Mouse (Mus musculus) kidney, embryonic 16.5 days (tissue): ENCODE results near the gene Rad51d. TPM values are rescaled to one million over a fixed set of nuclear protein-coding genes. Genes with fewer than 3 reads are reported as not detected.

Experiments used
- ATAC-seq: fragments of 200-750 bp; cut with Nextera tagmentation; 2 replicates; pipeline ENCODE4 v1.8.0; 2017; ENCODE audit warnings: moderate TSS enrichment; ENCODE audit not compliant: low FRiP score, low TSS enrichment
- H3K27ac ChIP-seq: fragments of 300-500 bp; sonication (generic); 2 replicates; pipeline ENCODE4 v1.5.1; 2014; ENCODE audit warnings: low read length
- H3K27me3 ChIP-seq: fragments of 300-500 bp; sonication (generic); 2 replicates; pipeline ENCODE4 v1.6.1; 2014; ENCODE audit warnings: low read length, control low read depth, mixed read lengths; ENCODE audit not compliant: insufficient read depth
- H3K36me3 ChIP-seq: fragments of 300-500 bp; sonication (generic); 2 replicates; pipeline ENCODE4 v1.6.1; 2014; ENCODE audit warnings: low read length, control low read depth, mixed read lengths; ENCODE audit not compliant: insufficient read depth
- H3K4me1 ChIP-seq: fragments of 300-500 bp; sonication (generic); 2 replicates; pipeline ENCODE4 v1.6.1; 2014; ENCODE audit warnings: low read length, control low read depth, mixed read lengths; ENCODE audit not compliant: insufficient read depth
- H3K4me2 ChIP-seq: fragments of 300-500 bp; sonication (generic); replicated peaks from 2 replicates; pipeline ENCODE4 v1.6.1; 2014; ENCODE audit warnings: low read depth, low read length
- H3K4me3 ChIP-seq: fragments of 300-500 bp; sonication (generic); 2 replicates; pipeline ENCODE4 v1.5.1; 2014; ENCODE audit warnings: mild to moderate bottlenecking, low read length
- H3K9ac ChIP-seq: fragments of 300-500 bp; sonication (generic); replicated peaks from 2 replicates; pipeline ENCODE4 v1.6.1; 2014; ENCODE audit warnings: low read length
- H3K9me3 ChIP-seq: fragments of 300-500 bp; sonication (generic); 2 replicates; pipeline ENCODE4 v1.6.1; 2016; ENCODE audit warnings: low read length, control low read depth
- WGBS: fragments of 180-500 bp; shearing (Covaris S2); extraction: QIAGEN DNeasy Blood & Tissue Kit; methylation state at CpG from one replicate; pipeline ENCODE4 v1.1.7; 2014; 5-methylcytosine and 5-hydroxymethylcytosine counted together
- polyA plus RNA-seq: library from polyadenylated mRNA; unstranded; fragments of >200 nt; fragmentation: Nextera tagmentation; extraction: Ambion mirVana; gene quantifications from 2 replicates; pipeline ENCODE4 v1.2.1, GENCODE M21; 2015

The Rad51d gene
- polyA plus RNA-seq, 1 experiment from 2014 or later: 13.8 TPM

GRCm38 (mm10) chr11:82899720-82900119 lies 9.3 kb upstream of the Rad51d start:
- H3K4me3 ChIP-seq: no peak overlapping the region
- 97% methylated on average over 5 of the region's 5 CpGs for WGBS
- H3K27ac ChIP-seq: no peak overlapping the region
- no peak for ATAC-seq
- H3K4me2 ChIP-seq: no peak overlapping the region
- H3K27me3 ChIP-seq: no peaks in the 10 kb centered on the region
- H3K4me1 ChIP-seq: no peaks in the 10 kb centered on the region
- H3K36me3 ChIP-seq: peaks cover 53% of the 10 kb centered on the region
- H3K9ac ChIP-seq: no peak overlapping the region
- no peaks in the 10 kb centered on the region for H3K9me3 ChIP-seq

DNA sequence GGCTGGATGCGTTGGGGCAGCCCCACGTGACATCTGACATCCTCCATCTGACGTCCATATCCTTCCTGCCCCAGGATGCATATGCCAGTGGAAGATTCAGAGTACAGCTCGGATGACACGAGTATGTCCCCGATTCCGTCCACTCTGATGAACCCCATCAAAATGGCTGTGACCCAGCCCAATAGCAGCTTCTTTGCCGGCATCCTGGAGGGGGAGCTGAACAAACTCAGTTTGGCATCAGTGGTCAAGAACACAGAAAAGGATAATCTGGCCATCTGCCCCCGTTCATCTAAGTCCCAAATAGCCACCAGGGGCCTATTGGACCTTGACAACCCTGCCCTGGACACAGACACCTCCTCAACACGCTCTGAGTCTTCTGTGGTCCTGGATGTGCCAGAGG lies 7.1 kb upstream of the Rad51d start:
- Histone ChIP-seq H3K4me1 (no peaks in the 10 kb centered on the region), H3K4me3 (no peak overlapping the region), H3K36me3 (peaks cover 30% of the 10 kb centered on the region), H3K27me3 (no peaks in the 10 kb centered on the region), H3K9ac (no peak overlapping the region), H3K27ac (no peak overlapping the region), H3K9me3 (no peaks in the 10 kb centered on the region), H3K4me2 (no peak overlapping the region)
- 76% methylated on average over 10 of the region's 10 CpGs for WGBS
- ATAC-seq: no peak

DNA sequence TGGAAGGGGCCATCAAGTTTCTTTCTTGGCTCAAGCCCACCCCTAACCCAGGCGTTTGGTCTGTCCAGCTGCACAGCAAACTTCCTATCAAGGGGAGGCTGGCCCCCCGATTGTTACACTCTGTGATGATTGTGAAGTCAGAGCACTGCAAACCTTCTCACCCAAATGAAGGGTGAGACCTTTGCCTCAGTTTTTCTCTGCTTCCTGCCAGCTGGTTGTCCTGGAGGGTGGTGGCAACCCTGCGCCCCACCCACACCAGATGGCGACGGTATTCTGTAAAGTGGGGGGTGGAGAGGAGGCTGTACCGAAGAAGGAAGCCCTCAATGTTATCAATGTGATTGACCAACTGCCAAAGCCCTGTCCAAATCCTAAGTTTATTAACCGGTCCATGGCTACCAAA lies 1.5 kb upstream of the Rad51d start, which contains the start of gene Fndc8:
Fndc8 (plus strand) TSS at position 189 of the 400 bp plus-strand sequence.
- Histone ChIP-seq H3K4me2 (no peak within 1 kb of the TSS), H3K36me3 (no peaks in the 10 kb centered on the region), H3K27ac (no peak within 1 kb of the TSS), H3K9me3 (no peaks in the 10 kb centered on the region), H3K27me3 (peaks cover 8% of the 10 kb centered on the region; the same call in 1 of the 2 replicates), H3K4me3 (no peak within 1 kb of the TSS), H3K4me1 (peaks cover 17% of the 10 kb centered on the region), H3K9ac (0 out of 2 replicates have a peak within 1 kb of the TSS, but pooled peaks have one; percentile 31)
- ATAC-seq: no peak
- WGBS: 44% methylated on average over 7 of the region's 7 CpGs

DNA sequence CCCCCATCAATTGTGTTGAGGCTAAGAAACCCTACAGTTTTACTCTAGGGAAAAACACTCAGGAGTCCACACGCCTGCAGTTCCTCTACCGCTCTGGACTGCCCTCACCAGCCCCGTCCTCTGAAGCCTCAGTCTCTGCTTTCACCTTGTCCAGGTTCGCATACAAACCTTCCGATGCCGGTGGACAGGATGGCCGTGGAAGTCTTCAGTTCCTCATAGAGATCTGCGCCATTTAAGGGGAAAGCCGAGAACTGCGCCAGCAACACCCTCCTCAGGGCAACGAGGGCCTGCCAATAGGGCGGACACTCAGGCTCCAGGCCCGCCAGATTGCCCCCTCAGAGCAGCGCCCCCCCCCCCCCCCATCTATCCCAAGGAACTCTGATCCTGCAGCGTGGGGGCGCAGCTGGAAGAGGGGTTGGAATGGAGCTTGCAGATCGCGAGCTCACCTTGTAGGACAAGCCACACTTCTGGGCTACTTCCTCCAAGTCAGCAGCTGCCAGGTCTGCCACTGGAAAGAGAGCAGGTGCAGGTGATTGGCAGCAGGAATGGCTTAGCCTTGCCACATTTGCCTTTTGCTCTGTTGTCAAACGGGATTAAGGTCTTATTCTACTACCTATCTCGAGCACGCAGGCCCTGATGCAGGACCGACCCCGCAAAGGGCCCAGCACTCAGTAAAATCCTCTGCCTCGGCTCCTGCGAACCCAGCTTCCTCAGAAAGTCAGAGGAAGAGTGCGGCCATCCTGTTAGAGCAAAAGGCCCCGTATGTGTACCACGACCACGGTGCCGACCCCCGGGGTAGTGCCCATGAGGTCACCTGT lies 681 bp downstream of the Rad51d start:
- Histone ChIP-seq H3K4me1 (peaks cover 17% of the 10 kb centered on the region), H3K36me3 (no peaks in the 10 kb centered on the region), H3K9me3 (no peaks in the 10 kb centered on the region), H3K27me3 (peaks cover 8% of the 10 kb centered on the region; the same call in 1 of the 2 replicates), H3K9ac (peak overlapping the region; percentile 80), H3K4me2 (peak overlapping the region; percentile 79), H3K27ac (peak overlapping the region; percentile 52), H3K4me3 (peak overlapping the region; percentile 67)
- 7% methylated on average over 31 of the region's 31 CpGs for WGBS
- peak; percentile 47 for ATAC-seq

- no peak overlapping the region for H3K27ac ChIP-seq
- H3K4me2 ChIP-seq: peak overlapping the region; percentile 79; the same call in 1 of the 2 replicates
Measured at GRCm38 (mm10) chr11:82888491-82888946, 1.9 kb downstream of the Rad51d start.

DNA sequence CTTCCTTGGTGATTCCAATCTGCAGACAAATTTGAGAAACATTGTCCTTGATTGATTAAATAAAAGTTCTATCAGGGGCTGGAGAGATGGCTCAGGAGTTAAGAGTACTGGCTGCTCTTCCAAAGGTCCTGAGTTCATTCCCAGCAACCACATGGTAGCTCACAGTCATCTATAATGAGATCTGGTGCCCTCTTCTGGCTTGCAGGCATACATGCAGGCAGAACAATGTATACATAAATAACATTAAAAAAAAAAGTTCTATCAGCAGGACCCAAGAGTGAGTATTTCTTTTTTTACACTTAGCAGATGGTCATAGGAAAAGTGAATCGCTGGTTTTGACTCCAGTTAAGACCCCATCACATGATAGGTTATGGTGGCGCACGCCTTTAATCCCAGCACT lies 3.9 kb downstream of the Rad51d start:
- no peak for ATAC-seq
- Histone ChIP-seq H3K36me3 (no peaks in the 10 kb centered on the region), H3K9ac (no peak overlapping the region), H3K27me3 (peaks cover 6% of the 10 kb centered on the region; the same call in 1 of the 2 replicates), H3K4me3 (no peak overlapping the region), H3K4me2 (no peak overlapping the region), H3K9me3 (no peaks in the 10 kb centered on the region), H3K4me1 (peaks cover 17% of the 10 kb centered on the region), H3K27ac (no peak overlapping the region)
- WGBS: 85% methylated on average over 3 of the region's 3 CpGs

More at GRCm38 (mm10) chr11:82888491-82888946, 1.9 kb downstream of the Rad51d start:
- peaks cover 8% of the 10 kb centered on the region; the same call in 1 of the 2 replicates for H3K27me3 ChIP-seq
- 49% methylated on average over 10 of the region's 10 CpGs for WGBS
- H3K4me3 ChIP-seq: 0 out of 2 replicates have a peak overlapping the region, but pooled peaks have one; percentile 67
- no peaks in the 10 kb centered on the region for H3K9me3 ChIP-seq
- H3K36me3 ChIP-seq: no peaks in the 10 kb centered on the region
- peak; percentile 26; the same call in 1 of the 2 replicates for ATAC-seq
- H3K4me1 ChIP-seq: peaks cover 17% of the 10 kb centered on the region
- H3K9ac ChIP-seq: peak overlapping the region; percentile 42; the same call in 1 of the 2 replicates

GRCm38 (mm10) chr11:82883180-82883579 lies 7.2 kb downstream of the Rad51d start:
- no peak for ATAC-seq
- Histone ChIP-seq H3K9ac (no peak overlapping the region), H3K27ac (no peak overlapping the region), H3K27me3 (no peaks in the 10 kb centered on the region), H3K4me2 (no peak overlapping the region), H3K4me3 (no peak overlapping the region), H3K4me1 (peaks cover 1% of the 10 kb centered on the region), H3K36me3 (peaks cover 9% of the 10 kb centered on the region), H3K9me3 (no peaks in the 10 kb centered on the region)
- WGBS: 49% methylated on average over 8 of the region's 8 CpGs

DNA sequence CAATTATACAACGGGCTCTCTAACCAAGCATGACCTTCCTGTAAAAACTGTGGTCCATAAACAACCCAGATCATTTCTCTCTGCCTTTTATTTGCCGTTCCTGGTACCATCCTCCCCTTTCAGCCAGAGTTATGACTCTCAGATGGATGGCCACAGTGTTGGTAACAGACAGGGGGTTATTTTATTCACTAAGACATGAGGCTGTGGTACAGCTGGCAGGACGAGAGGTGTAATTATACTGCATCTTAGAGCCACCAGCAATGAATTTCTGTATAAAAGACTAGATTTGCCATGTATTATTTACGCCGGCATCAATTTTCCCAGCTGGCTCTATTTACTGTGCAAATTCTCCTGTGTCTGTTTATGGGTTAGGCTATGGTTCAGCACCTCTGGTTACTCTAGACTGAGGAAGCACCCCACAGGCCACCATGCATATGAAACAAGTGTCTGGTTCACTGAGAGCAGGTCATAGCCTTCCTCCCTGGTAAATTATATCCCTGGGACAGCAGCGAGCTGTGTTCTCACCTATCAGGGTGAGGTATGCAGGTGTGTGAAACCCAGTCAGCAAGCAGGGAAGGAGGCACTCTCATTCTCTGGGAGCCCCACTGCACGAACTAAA lies 12.6 kb downstream of the Rad51d start:
- H3K4me2 ChIP-seq: no peak overlapping the region
- H3K9me3 ChIP-seq: no peaks in the 10 kb centered on the region
- H3K9ac ChIP-seq: no peak overlapping the region
- H3K4me1 ChIP-seq: no peaks in the 10 kb centered on the region
- no peak overlapping the region for H3K4me3 ChIP-seq
- H3K36me3 ChIP-seq: peaks cover 9% of the 10 kb centered on the region
- 0 out of 2 replicates have a peak overlapping the region, but pooled peaks have one; percentile 0 for H3K27ac ChIP-seq
- WGBS: 44% methylated on average over 7 of the region's 7 CpGs
- ATAC-seq: peak; percentile 78
- H3K27me3 ChIP-seq: no peaks in the 10 kb centered on the region

DNA sequence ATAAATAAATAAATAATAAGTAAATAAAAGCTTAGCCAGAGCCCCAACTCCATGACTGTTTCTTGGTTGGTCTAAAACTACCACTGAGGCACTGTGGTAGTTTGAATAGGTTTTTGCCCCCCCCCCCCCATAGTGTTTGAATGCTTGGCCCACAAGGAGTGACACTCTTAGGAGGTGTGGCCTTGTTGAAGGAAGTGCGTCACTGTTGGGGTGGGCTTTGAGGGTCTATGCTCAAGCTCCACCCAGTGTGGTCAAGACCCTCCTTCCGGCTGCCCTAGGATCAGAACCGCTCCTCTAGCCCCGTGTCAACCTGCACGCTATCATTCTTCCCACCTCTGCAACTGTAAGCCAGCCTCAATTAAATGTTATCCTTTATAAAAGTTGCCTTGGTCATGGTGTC lies 14.8 kb downstream of the Rad51d start:
- no peak overlapping the region for H3K27ac ChIP-seq
- H3K4me3 ChIP-seq: no peak overlapping the region
- no peaks in the 10 kb centered on the region for H3K9me3 ChIP-seq
- H3K4me2 ChIP-seq: no peak overlapping the region
- H3K27me3 ChIP-seq: no peaks in the 10 kb centered on the region
- 97% methylated on average over 5 of the region's 5 CpGs for WGBS
- ATAC-seq: no peak
- H3K9ac ChIP-seq: no peak overlapping the region
- no peaks in the 10 kb centered on the region for H3K4me1 ChIP-seq
- H3K36me3 ChIP-seq: peaks cover 9% of the 10 kb centered on the region
